Mouse (Mus musculus) hindbrain, embryonic 13.5 days (tissue): ENCODE results near the gene Piezo1. TPM values are rescaled to one million over a fixed set of nuclear protein-coding genes. Genes with fewer than 3 reads are reported as not detected.

Experiments
- ATAC-seq: fragments of 200-750 bp; cut with Nextera tagmentation; 2 replicates; pipeline ENCODE4 v1.8.0; 2017; ENCODE audit warnings: moderate TSS enrichment; ENCODE audit not compliant: low FRiP score
- H3K27ac ChIP-seq: fragments of 300-500 bp; sonication (generic); 2 replicates; pipeline ENCODE4 v1.5.1; 2015; ENCODE audit warnings: inconsistent platforms, mild to moderate bottlenecking, moderate library complexity
- H3K27me3 ChIP-seq: fragments of 300-500 bp; sonication (generic); 2 replicates; pipeline ENCODE4 v1.6.1; 2015; ENCODE audit warnings: mild to moderate bottlenecking, inconsistent platforms
- H3K36me3 ChIP-seq: fragments of 300-500 bp; sonication (generic); 2 replicates; pipeline ENCODE4 v1.6.1; 2015; ENCODE audit warnings: mild to moderate bottlenecking, inconsistent platforms
- H3K4me1 ChIP-seq: fragments of 300-500 bp; sonication (generic); replicated peaks from 2 replicates; pipeline ENCODE4 v1.6.1; 2015; ENCODE audit warnings: inconsistent platforms
- H3K4me2 ChIP-seq: fragments of 300-500 bp; sonication (generic); 2 replicates; pipeline ENCODE4 v1.6.1; 2015; ENCODE audit warnings: inconsistent platforms, mild to moderate bottlenecking, moderate library complexity
- H3K4me3 ChIP-seq: fragments of 300-500 bp; sonication (generic); 2 replicates; pipeline ENCODE4 v1.5.1; 2015; ENCODE audit warnings: mild to moderate bottlenecking, inconsistent platforms
- H3K9ac ChIP-seq: fragments of 300-500 bp; sonication (generic); 2 replicates; pipeline ENCODE4 v1.6.1; 2015; ENCODE audit warnings: mild to moderate bottlenecking, inconsistent platforms
- H3K9me3 ChIP-seq: fragments of 300-500 bp; sonication (generic); 2 replicates; pipeline ENCODE4 v1.6.1; 2016; ENCODE audit warnings: inconsistent platforms
- WGBS: fragments of 180-500 bp; shearing (Covaris S2); methylation state at CpG from one replicate; pipeline ENCODE4 v1.1.7; 2015; 5-methylcytosine and 5-hydroxymethylcytosine counted together
- polyA plus RNA-seq: library from polyadenylated mRNA; unstranded; fragments of >200 nt; fragmentation: Nextera tagmentation; extraction: Ambion mirVana; gene quantifications from 2 replicates; pipeline ENCODE4 v1.2.1, GENCODE M21; 2015

Piezo1 gene
- polyA plus RNA-seq, 1 experiment from 2014 or later, result 3.2 TPM

GRCm38 (mm10) chr8:122550995-122551264 lies 199 bp downstream of the Piezo1 start:
- Histone ChIP-seq H3K4me1 (peaks cover 21% of the 10 kb centered on the region), H3K9ac (peak overlapping the region; percentile 76), H3K4me3 (peak overlapping the region; percentile 52), H3K9me3 (no peaks in the 10 kb centered on the region), H3K27me3 (peaks cover 51% of the 10 kb centered on the region), H3K27ac (no peak overlapping the region), H3K36me3 (no peaks in the 10 kb centered on the region), H3K4me2 (peak overlapping the region; percentile 87)
- under 1% methylated on average over 28 of the region's 43 CpGs for WGBS
- peak; percentile 31 for ATAC-seq

- H3K27ac ChIP-seq, result no peak overlapping the region
- WGBS, result 5% methylated on average over 52 of the region's 52 CpGs
These were observed 715 bp downstream of the Piezo1 start for GRCm38 (mm10) chr8:122550234-122550994.

GRCm38 (mm10) chr8:122548891-122549439 lies 2.2 kb downstream of the Piezo1 start:
- Histone ChIP-seq H3K27ac (no peak overlapping the region), H3K4me3 (no peak overlapping the region), H3K36me3 (no peaks in the 10 kb centered on the region), H3K4me1 (peaks cover 21% of the 10 kb centered on the region), H3K4me2 (no peak overlapping the region), H3K9me3 (no peaks in the 10 kb centered on the region), H3K27me3 (peaks cover 51% of the 10 kb centered on the region), H3K9ac (no peak overlapping the region)
- WGBS, result 81% methylated on average over 3 of the region's 3 CpGs
- ATAC-seq, result no peak

More at GRCm38 (mm10) chr8:122550234-122550994, 715 bp downstream of the Piezo1 start:
- peak; percentile 49 for ATAC-seq
- H3K4me1 ChIP-seq, result peaks cover 21% of the 10 kb centered on the region
- H3K4me3 ChIP-seq, result peak overlapping the region; percentile 52
- no peaks in the 10 kb centered on the region for H3K9me3 ChIP-seq
- H3K36me3 ChIP-seq, result no peaks in the 10 kb centered on the region
- peak overlapping the region; percentile 87 for H3K4me2 ChIP-seq
- H3K27me3 ChIP-seq, result peaks cover 51% of the 10 kb centered on the region
- H3K9ac ChIP-seq, result peak overlapping the region; percentile 76

- no peak for ATAC-seq
- no peak overlapping the region for H3K4me3 ChIP-seq
- H3K27ac ChIP-seq, result no peak overlapping the region
- H3K4me1 ChIP-seq, result peaks cover 21% of the 10 kb centered on the region
- no peak overlapping the region for H3K9ac ChIP-seq
- 78% methylated on average over 13 of the region's 13 CpGs for WGBS
- 0 out of 2 replicates have a peak overlapping the region, but pooled peaks have one; percentile 6 for H3K4me2 ChIP-seq
- no peaks in the 10 kb centered on the region for H3K36me3 ChIP-seq
- H3K9me3 ChIP-seq, result no peaks in the 10 kb centered on the region
- peaks cover 49% of the 10 kb centered on the region for H3K27me3 ChIP-seq
These were observed 2.8 kb downstream of the Piezo1 start for GRCm38 (mm10) chr8:122548331-122548730.

GRCm38 (mm10) chr8:122547815-122548214 lies 3.3 kb downstream of the Piezo1 start:
- Histone ChIP-seq H3K9ac (no peak overlapping the region), H3K9me3 (no peaks in the 10 kb centered on the region), H3K27ac (no peak overlapping the region), H3K4me2 (0 out of 2 replicates have a peak overlapping the region, but pooled peaks have one; percentile 6), H3K27me3 (peaks cover 48% of the 10 kb centered on the region), H3K36me3 (no peaks in the 10 kb centered on the region), H3K4me1 (peaks cover 21% of the 10 kb centered on the region), H3K4me3 (no peak overlapping the region)
- no peak for ATAC-seq
- 39% methylated on average over 5 of the region's 5 CpGs for WGBS

- Histone ChIP-seq H3K9ac (no peak overlapping the region), H3K36me3 (no peaks in the 10 kb centered on the region), H3K4me3 (no peak overlapping the region), H3K27me3 (peaks cover 44% of the 10 kb centered on the region), H3K9me3 (no peaks in the 10 kb centered on the region), H3K27ac (peak overlapping the region; percentile 23; the same call in 1 of the 2 replicates), H3K4me1 (peaks cover 21% of the 10 kb centered on the region), H3K4me2 (no peak overlapping the region)
- WGBS, result 62% methylated on average over 24 of the region's 24 CpGs
- no peak for ATAC-seq
These were observed 4.2 kb downstream of the Piezo1 start for GRCm38 (mm10) chr8:122546811-122547453.

- H3K27ac ChIP-seq, result no peak overlapping the region
These were observed 4.9 kb downstream of the Piezo1 start for GRCm38 (mm10) chr8:122546066-122546755.

GRCm38 (mm10) chr8:122544138-122544537 lies 7.0 kb downstream of the Piezo1 start:
- H3K9ac ChIP-seq, result no peak overlapping the region
- H3K4me3 ChIP-seq, result no peak overlapping the region
- H3K4me1 ChIP-seq, result peaks cover 6% of the 10 kb centered on the region; the same call in 1 of the 2 replicates
- no peaks in the 10 kb centered on the region for H3K36me3 ChIP-seq
- H3K9me3 ChIP-seq, result no peaks in the 10 kb centered on the region
- no peak overlapping the region for H3K27ac ChIP-seq
- no peak for ATAC-seq
- no peak overlapping the region for H3K4me2 ChIP-seq
- WGBS, result 89% methylated on average over 8 of the region's 8 CpGs
- H3K27me3 ChIP-seq, result peaks cover 16% of the 10 kb centered on the region

More at GRCm38 (mm10) chr8:122546066-122546755, 4.9 kb downstream of the Piezo1 start:
- H3K4me2 ChIP-seq, result no peak overlapping the region
- no peak overlapping the region for H3K4me3 ChIP-seq
- no peak overlapping the region for H3K9ac ChIP-seq
- no peaks in the 10 kb centered on the region for H3K36me3 ChIP-seq
- no peak for ATAC-seq
- peaks cover 18% of the 10 kb centered on the region for H3K4me1 ChIP-seq
- no peaks in the 10 kb centered on the region for H3K9me3 ChIP-seq
- 88% methylated on average over 6 of the region's 7 CpGs for WGBS
- H3K27me3 ChIP-seq, result peaks cover 36% of the 10 kb centered on the region

- H3K36me3 ChIP-seq, result no peaks in the 10 kb centered on the region
These were observed 12.6 kb downstream of the Piezo1 start for GRCm38 (mm10) chr8:122538310-122539076.

GRCm38 (mm10) chr8:122537812-122538211 lies 13.3 kb downstream of the Piezo1 start:
- H3K9me3 ChIP-seq, result no peaks in the 10 kb centered on the region
- no peak overlapping the region for H3K4me3 ChIP-seq
- no peaks in the 10 kb centered on the region for H3K27me3 ChIP-seq
- H3K9ac ChIP-seq, result no peak overlapping the region
- WGBS, result 81% methylated on average over 2 of the region's 2 CpGs
- no peaks in the 10 kb centered on the region for H3K36me3 ChIP-seq
- no peak overlapping the region for H3K27ac ChIP-seq
- no peaks in the 10 kb centered on the region for H3K4me1 ChIP-seq
- no peak overlapping the region for H3K4me2 ChIP-seq
- ATAC-seq, result no peak

More at GRCm38 (mm10) chr8:122538310-122539076, 12.6 kb downstream of the Piezo1 start:
- H3K9me3 ChIP-seq, result no peaks in the 10 kb centered on the region
- no peak overlapping the region for H3K9ac ChIP-seq
- WGBS, result 90% methylated on average over 9 of the region's 9 CpGs
- no peaks in the 10 kb centered on the region for H3K27me3 ChIP-seq
- H3K4me3 ChIP-seq, result no peak overlapping the region
- H3K4me1 ChIP-seq, result no peaks in the 10 kb centered on the region
- no peak for ATAC-seq
- no peak overlapping the region for H3K27ac ChIP-seq
- no peak overlapping the region for H3K4me2 ChIP-seq

- H3K4me3 ChIP-seq, result no peak overlapping the region
- WGBS, result 72% methylated on average over 6 of the region's 6 CpGs
These were observed 14.1 kb downstream of the Piezo1 start for GRCm38 (mm10) chr8:122537033-122537432.

More at GRCm38 (mm10) chr8:122537033-122537432, 14.1 kb downstream of the Piezo1 start:
- ATAC-seq, result no peak
- Histone ChIP-seq H3K9ac (no peak overlapping the region), H3K27ac (no peak overlapping the region), H3K4me1 (no peaks in the 10 kb centered on the region), H3K4me2 (no peak overlapping the region), H3K36me3 (no peaks in the 10 kb centered on the region), H3K9me3 (no peaks in the 10 kb centered on the region), H3K27me3 (no peaks in the 10 kb centered on the region)
